In genomic region chr7:19067063-19067462, GRCm38 (mm10) we compare ENCODE assay signal across 26 mouse cellular contexts. TPM values are rescaled to one million over a fixed set of nuclear protein-coding genes. Genes with fewer than 3 reads are reported as not detected.
"Had no signal": no experiment of that assay in that cellular context is flagged by ENCODE, and none has a peak within 500 bp of the region (broad histone marks: within the 10 kb centered on the region; RNA-seq: fewer than 3 reads in every experiment).

No protein-coding gene starts in this region.

- DNase-seq: kidney, adult 18-20 months; kidney, adult 9 months; layer of hippocampus, adult 9-11 months; layer of hippocampus, postnatal 36 days; liver, embryonic 13.5 days; lung, adult 2 months; lung, postnatal 10 days; lung, postnatal 36 days; midbrain, embryonic 14.5 days; right cerebral cortex, adult 18-20 months; right cerebral cortex, postnatal 25 days; thymus, postnatal 25 days had no signal

- H3K4me3 ChIP-seq: layer of hippocampus, adult 2 months; left cerebral cortex, adult 2 months; liver, embryonic 13.5 days; megakaryocyte, embryonic 14.5 days; neural tube, embryonic 13.5 days had no signal

- H3K9ac ChIP-seq: liver, embryonic 13.5 days; neural tube, embryonic 13.5 days had no signal

- H3K4me2 ChIP-seq: liver, embryonic 13.5 days; midbrain, embryonic 11.5 days; neural tube, embryonic 13.5 days had no signal

- H3K36me3 ChIP-seq: liver, embryonic 13.5 days; neural tube, embryonic 13.5 days had no signal

- ATAC-seq: intestine, embryonic 16.5 days had no signal

- H3K4me1 ChIP-seq: neural tube, embryonic 13.5 days had no signal

- H3K27ac ChIP-seq: kidney, postnatal 0 days; layer of hippocampus, adult 2 months; left cerebral cortex, adult 2 months; liver, embryonic 13.5 days; neural tube, embryonic 13.5 days had no signal

- H3K9me3 ChIP-seq: liver, embryonic 13.5 days; neural tube, embryonic 13.5 days had no signal

RNA-seq across cellular contexts. Expression of gene Rsph6a, which starts 12.6 kb away (rescaled TPM):
- total RNA-seq: liver, adult 2 months; midbrain, postnatal 0 days had no signal
- polyA plus RNA-seq: intestine, embryonic 16.5 days; kidney, postnatal 0 days; limb, embryonic 11.5 days; liver, adult 2 months; liver, embryonic 13.5 days; liver, embryonic 16.5 days; lung, adult 2 months; midbrain, embryonic 11.5 days; neural tube, embryonic 13.5 days; small intestine, adult 2 months; stomach, embryonic 16.5 days; thymus, postnatal 0 days had no signal
